Mouse (Mus musculus): ENCODE data around the gene Scn1b.
A peak's percentile ranks its signal among the peaks of the same experiment; 100 is the strongest.

Gene Scn1b

DNA sequence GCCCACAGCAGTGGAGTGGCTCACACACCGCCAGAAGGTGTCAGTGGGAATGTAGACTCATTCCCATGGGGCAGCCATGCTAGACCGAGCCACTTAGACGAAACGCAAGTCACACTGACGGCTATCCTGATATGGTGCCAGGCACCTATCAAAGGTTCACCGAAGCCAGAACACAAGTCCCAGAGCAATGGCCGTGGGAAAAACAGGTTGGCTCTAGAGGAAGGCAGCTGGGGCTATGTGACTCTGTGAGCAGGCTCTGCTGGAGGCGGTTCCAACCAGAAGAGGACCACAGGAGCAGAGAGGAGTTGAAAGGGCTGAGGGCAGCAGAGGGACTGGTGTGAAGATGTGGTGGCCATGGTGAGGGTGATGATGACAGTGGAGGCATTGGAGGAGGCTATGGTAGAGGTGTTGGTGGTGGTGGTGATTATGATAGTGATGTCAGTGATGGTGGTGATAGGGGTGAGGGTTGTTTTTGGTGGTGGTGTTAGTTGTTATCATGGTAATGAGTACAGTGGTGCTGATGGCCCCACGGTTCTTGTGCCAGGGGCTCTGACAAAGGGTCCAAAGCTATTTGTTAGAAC is 40.5 kb downstream of the Scn1b start:
- no peak for DNase-seq (ENCODE audit: low read depth, low spot score)

DNA sequence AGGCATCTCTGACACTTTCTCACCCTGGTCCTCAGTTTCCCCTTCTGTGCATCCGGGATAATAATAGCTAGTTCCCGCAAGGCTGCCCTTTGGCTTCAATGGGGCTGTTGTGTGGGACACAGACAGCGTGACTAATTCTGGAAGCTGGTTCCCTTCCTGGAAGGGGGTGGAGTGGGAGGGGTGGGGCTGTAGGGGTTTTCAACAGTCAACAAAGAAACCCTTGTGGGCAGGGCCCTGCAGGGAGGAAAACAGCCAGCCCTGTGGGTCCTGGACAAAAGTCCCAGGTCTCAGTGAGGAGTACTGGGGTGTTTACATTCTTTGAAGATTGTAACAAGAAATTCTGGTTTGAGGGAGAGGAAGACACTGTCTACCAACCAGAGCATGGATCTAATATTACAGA is 41.6 kb downstream of the Scn1b start:
- DNase-seq (ENCODE audit: low read depth, low spot score): peak; percentile 88

DNA sequence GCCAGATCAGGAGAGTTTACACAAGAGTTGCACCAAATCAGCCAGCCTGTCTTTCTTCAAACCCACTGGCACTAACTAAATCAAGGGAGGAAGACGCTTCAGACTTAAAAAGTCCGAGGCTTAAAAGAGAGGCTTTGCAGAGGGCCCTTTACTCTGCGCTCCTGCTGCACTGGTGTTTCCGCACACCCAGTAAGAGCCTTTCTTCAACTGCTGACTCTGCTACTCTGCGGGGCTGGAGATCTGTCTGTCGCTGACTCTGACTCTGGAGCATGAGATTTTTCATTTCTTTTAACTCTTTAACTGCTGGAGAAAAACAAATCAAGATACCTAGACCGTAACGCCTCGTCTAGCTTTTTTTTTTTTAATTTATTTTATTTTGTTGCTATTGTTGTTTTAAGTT is 42.7 kb downstream of the Scn1b start:
- DNase-seq (ENCODE audit: low read depth, low spot score): no peak

- peak; percentile 93 for DNase-seq (ENCODE audit: low read depth, low spot score)
These were observed 43.8 kb downstream of the Scn1b start for GRCm38 (mm10) chr7:31082831-31083588.

DNA sequence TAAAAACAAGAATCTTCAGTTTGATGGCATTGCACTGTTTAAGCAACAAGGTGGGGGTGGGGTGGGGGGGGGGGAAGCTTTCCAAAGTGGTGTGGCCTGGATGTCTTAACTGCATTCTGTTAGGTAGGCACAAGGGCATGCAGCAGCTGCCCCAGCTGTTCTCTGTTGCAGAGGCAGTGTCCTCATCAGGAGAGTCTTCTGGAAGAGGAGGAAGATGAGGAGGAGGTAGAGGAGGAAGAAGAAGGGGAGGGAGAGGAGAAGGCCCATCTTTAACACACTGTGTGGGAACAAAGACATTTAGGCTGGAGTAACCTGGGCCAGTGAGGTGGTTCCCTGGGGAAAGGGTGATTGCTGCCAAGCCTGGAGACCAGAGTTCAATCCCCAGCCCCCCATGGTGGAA is 44.7 kb downstream of the Scn1b start:
- no peak for DNase-seq (ENCODE audit: low read depth, low spot score)

DNA sequence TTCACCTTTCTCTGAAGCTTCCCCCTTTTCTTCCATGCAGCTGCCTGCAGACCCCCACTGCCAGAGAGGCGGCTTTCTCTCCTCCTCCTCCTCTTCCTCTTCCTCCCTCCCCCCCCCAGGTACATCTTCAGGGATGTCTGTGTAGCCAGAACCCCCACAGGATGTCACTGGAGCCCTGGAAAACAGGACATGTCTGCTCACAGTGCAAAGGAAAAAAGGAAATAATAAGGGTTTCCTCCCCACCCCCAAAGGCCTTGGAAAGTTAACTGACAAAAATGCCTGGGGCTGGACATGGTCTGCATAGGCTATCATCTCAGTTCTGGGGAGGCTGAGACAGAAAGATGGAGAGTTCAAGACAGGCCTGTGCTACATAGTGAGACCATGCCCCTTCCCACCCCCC is 45.7 kb downstream of the Scn1b start:
- no peak for DNase-seq (ENCODE audit: low read depth, low spot score)

DNA sequence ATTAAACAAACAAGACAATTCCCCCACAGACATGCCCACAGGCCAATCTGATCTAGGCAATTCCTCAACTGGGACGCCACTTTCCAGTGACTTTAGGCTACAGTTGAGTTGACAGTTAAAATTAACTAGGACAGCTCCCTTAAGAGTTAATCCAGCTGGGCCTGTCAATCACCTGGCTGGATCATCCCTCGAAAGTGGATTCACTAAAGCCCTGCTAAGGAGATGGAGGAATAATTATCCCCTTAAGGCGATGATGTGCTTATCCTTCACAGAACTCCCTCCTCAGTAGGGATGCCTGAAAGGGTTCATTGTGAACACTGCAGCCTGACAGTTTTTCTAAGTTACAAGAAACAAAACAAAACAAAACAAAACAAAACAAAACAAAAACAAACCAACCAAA is 46.2 kb downstream of the Scn1b start:
- no peak for DNase-seq (ENCODE audit: low read depth, low spot score)

- no peak for DNase-seq (ENCODE audit: low read depth, low spot score)
These were observed 47.1 kb downstream of the Scn1b start for GRCm38 (mm10) chr7:31079670-31080069.

- peak; percentile 83 for DNase-seq (ENCODE audit: low read depth, low spot score)
These were observed 48.8 kb downstream of the Scn1b start for GRCm38 (mm10) chr7:31077885-31078445.

- DNase-seq (ENCODE audit: low read depth, low spot score): peak; percentile 59
These were observed 49.3 kb downstream of the Scn1b start for GRCm38 (mm10) chr7:31077470-31077869.

DNA sequence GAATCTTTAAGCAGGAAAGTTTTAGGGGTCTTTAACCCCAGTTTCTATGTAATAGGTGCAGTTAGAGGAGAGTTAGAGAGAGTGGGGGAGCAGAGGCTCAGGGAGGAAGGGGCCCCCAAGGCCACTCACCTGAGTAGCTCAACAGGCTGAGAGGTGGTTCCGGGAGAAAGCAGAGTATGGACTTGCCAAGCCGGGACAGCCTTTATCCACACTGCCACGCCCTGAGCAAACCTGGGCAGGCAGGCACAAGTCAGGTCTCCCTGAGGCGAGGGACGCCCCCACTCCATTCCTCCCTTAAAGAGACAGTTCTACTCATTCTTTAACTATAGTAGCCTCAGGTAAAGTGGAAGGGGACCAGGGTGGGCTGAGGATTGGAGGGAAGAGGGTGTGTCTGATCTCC is 50.3 kb downstream of the Scn1b start, which contains the start of gene Fxyd3:
Gene Fxyd3 (minus strand): TSS at position 213 of the 400 bp plus-strand sequence.
- no peak for DNase-seq (ENCODE audit: low read depth, low spot score)

GRCm38 (mm10) chr7:31074713-31075069 is 52.1 kb downstream of the Scn1b start:
- DNase-seq (ENCODE audit: low read depth, low spot score): peak; percentile 64

DNA sequence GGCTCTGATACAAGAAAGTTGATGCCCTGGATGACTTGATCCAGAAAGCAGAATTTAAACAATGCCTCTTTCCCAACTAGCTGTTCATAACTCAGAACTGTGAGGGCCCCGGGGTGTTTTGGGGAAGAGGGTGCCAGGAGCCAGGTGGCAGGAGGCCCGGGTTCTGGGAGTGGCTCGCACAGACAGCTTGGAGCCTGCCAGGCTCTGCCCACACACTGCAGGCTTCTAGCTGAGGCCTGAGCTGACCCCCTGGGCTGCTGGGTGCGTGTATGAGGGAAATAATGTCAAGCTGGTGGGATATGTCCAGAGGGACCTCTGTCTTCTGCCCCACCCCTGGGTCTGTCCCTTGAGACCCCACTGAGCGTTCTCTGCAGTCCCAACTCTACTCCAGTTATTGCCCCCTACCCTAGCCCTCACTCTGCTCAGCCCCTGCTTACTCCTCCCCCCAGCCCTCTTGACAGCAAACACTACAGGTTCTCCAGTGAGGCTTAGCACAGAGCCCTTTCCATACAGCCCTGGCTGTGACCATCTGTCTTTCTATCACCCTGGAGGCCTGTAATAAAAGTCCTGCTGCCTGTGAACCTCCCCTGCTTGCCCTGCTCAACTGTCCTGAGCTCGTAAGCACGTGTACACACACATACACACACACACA is 52.6 kb downstream of the Scn1b start:
- peak; percentile 63 for DNase-seq (ENCODE audit: low read depth, low spot score)

DNA sequence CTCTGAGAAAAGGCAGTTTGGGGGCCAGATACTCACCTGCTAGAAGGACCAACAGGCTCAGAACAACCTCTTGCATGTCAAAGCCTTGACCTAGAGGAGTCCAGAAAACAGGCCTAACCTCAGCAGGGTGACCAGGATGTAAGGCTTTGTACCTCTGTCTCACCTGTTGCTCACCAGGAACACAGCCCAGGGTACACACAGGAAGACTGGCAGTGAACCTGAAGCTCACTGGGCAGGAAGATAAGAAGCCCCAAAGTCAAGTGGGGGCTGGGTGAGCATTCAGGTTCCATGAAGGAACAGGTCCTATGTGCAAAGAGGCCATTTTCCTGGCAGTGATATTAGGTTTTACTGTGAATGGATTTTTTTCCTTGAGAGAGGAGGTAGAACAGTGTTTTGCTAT is 53.3 kb downstream of the Scn1b start:
- DNase-seq (ENCODE audit: low read depth, low spot score): no peak

- no peak for DNase-seq (ENCODE audit: low read depth, low spot score)
These were observed 54.5 kb downstream of the Scn1b start for GRCm38 (mm10) chr7:31072326-31072725.

DNA sequence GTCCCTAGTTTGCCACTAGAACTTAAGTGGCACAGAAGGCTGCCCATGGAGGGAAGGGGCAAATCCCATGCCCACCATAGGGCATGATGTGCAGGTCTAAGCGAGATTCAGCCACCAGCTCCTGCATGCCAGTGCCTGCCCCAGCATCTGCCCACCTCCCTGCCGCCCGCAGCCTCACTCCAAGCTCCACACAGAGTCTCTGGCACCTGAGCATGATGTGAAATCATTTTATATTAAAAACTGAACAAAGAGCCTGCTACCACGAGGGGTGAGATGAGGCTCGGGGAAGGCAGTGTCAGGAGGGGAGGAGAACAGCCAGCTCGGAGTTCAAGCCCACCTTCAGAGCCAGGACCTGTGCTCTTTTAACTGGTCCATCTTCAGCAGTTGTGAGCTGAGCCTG is 56.5 kb downstream of the Scn1b start:
- DNase-seq (ENCODE audit: low read depth, low spot score): no peak

DNA sequence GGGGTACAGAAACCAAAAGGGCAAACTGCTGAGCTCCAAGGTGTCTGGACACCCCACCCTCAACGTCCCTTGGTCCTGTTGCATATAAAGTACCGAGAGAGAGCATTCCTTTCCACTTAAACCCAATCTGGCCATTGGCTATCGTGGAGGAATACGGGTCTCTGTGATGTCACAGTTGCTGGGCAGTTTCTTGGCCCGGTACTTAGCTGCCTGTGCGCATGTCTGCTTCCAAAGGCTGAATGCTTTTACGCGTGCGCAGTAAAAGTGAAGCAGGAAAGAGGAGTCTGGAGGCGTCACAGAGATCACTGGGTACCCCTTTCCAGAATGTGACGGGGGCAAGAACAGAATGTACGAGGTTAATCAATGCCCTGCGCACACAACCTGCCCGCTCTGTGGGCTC is 57.3 kb downstream of the Scn1b start:
- DNase-seq (ENCODE audit: low read depth, low spot score): no peak

DNA sequence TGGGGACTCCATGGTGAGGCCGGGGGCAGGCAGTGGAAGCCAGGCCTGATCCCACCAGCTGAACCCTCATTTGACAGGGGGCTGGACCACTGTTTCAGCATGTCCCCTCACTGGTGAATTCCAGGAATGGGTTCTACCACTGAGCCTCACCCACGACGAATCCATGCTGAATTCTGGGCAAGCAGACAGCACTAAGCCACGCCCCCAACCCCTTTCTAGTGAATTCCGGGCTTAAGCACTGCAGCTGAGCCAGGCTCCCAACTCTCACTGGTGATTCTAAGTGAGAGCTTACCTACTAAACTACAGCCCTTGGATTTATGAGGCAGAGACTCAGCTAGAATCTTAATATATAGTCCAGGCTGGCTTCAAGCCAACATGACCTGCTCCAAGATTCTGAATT is 59.0 kb downstream of the Scn1b start:
- DNase-seq (ENCODE audit: low read depth, low spot score): peak; percentile 55
